Mouse (Mus musculus) cerebellum, postnatal 36 days (tissue): Measurements from ENCODE around the gene Stxbp1.

Source experiments
- DNase-seq, 2 experiments: peaks; one replicate each; pipeline ENCODE4 v3.0.0; 2021 to 2022; ENCODE audit warnings: mixed read lengths in 2 of 2

Gene Stxbp1

DNA sequence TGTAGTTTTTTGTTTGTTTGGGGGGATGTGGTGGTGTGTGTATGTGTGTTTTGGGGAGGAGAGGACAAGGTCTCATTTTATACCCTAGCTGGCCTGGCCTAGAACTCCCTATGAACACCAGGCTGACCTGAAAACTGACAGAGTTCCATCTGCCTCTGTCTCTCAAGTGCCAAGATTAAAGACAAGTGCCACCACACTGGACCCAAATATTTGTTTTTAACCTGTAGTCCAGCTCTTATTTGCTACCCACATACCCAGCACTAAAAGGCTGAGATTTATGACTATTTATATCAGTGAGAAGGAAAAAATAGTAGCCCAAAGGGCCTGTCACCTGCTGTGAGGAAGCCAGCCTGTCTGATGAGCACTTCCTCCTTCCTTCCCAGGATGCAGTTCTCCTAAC, 11.5 kb downstream of the Stxbp1 start:
- no peak for DNase-seq

GRCm38 (mm10) chr2:32834496-32834895, 12.5 kb downstream of the Stxbp1 start:
- no peak for DNase-seq

DNA sequence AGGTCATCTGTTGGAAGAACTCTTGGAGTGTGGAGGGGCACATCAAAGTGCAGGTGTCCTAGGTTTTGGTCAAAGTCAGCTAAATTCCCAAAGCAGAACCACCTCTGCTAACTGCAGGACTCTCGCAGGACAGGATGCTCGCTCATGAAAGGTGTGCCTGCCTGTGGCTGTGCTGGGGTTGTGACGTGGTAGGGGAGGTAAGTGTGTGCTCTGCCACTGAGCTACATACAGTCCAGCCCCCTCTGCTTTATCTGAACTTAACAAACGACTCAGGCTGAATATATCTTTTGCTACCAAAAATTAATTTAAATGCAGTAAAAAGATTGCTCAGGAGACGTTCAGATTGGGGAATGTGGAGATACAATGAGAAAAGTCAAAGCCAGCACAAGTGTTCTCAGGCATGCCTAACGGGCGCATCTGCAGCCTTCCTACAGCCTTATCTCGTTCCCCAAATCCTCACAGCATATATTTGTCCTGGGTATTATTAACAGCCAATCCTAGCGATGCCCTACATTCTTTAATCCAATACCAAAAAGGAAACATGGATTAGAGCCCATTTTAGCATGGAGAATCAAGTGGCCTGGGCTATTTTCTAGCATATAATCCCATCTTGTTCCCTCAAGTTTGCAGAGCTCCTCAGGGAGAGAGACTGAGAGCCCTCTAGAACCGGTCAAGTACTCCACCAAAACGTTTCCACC, 17.9 kb downstream of the Stxbp1 start:
- DNase-seq = no peak

- DNase-seq = no peak
Measured at GRCm38 (mm10) chr2:32825796-32826195, 21.2 kb downstream of the Stxbp1 start.

GRCm38 (mm10) chr2:32824778-32825177, 22.3 kb downstream of the Stxbp1 start:
- no peak for DNase-seq

- no peak for DNase-seq
Measured at GRCm38 (mm10) chr2:32824181-32824580, 22.9 kb downstream of the Stxbp1 start.

GRCm38 (mm10) chr2:32823579-32824154, 23.4 kb downstream of the Stxbp1 start:
- DNase-seq = no peak

- no peak for DNase-seq
Measured at GRCm38 (mm10) chr2:32823153-32823552, 23.9 kb downstream of the Stxbp1 start.

DNA sequence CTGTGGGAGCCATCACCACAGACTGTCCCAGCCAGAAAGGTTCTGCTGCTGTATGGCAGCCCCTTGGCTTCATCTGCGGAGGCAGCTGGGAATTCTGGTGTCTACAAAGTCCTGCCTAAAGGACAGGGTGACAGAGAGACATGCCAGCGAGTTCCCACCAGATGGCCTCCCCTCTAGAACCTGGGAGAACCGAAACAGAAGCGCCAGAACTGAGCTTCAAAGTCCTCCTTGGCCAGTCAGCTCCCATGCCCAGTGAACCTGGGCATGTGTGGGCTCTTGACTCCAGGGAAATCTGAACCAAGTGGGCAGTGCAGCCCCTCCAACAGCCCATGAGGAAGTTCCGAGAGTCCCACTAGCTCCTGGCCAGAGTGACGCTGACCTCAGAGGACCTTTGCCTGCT, 24.4 kb downstream of the Stxbp1 start:
- DNase-seq = peak; percentile 43 to 50

DNA sequence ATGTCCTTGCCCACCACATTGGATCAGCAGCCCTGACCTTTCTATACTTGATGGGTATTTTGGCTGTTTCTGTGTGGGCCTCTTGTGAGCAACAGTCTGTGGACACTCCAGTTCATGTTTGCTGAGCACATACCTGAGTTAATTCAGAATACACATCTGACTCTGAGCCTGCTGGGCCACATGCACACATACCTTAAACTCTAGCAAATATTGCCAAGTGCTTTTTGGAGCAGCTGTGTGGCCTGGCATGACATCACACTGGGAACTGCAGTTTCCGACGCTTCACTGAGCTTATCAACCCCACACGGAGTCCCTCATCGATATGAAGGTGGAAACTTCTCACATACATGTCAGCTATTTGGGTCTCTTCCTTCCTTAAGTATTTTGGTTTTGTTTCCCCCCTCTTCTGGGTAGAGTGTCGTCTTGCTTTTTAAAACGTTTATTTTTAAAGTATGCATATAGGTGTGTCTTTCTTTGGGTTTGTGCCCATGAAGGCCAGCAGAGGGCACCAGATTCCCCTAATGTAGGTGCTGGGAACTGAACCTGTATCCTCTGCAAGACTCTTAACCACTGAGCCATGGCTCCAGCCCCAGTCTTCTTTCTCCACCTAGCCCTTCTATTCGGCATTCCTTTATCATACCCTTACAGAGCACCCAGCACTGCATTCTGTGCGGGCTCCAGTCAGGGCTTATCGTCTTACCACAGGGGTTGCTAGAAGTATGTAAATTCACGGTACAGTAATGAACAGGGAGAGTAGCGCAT, 25.8 kb downstream of the Stxbp1 start:
- peak; percentile 58 to 59 for DNase-seq

- peak in 1 of 2 experiments; percentile 33 for DNase-seq
Measured at GRCm38 (mm10) chr2:32818208-32818607, 28.8 kb downstream of the Stxbp1 start.

GRCm38 (mm10) chr2:32817589-32817988, 29.5 kb downstream of the Stxbp1 start:
- DNase-seq = peak in 1 of 2 experiments; percentile 38

DNA sequence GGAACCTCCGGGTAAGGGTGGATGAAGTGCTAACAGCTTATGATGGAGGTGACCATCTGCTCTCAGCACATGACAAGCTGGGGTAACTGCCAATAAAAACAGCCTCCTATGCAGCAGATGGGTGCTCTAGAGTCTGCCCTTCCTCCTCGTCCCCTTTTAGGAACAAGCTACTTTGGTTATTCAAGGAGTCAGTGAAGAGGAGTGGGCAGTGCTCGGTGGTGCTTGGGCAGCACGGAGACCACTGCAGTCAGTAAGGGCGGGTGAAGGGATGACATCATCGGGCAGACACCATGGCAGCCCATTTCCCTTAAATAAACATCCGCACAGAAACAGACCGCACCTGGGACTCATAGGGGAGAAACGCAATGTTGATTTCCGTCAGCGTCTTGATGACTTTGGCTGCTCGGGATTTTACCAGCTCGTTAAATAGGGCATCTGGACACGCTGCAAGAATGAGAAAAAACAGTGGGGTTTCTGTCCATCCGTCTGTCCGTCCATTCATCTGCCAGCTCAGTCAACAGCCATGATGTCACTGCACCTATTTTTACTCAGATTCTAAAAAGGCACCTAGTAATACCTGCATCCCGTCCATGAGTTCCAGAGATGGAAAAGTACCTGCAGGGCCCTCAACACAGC, 30.0 kb downstream of the Stxbp1 start:
- peak; percentile 83 to 88 for DNase-seq

- peak in 1 of 2 experiments; percentile 38 for DNase-seq
Measured at GRCm38 (mm10) chr2:32816497-32816896, 30.5 kb downstream of the Stxbp1 start.

DNA sequence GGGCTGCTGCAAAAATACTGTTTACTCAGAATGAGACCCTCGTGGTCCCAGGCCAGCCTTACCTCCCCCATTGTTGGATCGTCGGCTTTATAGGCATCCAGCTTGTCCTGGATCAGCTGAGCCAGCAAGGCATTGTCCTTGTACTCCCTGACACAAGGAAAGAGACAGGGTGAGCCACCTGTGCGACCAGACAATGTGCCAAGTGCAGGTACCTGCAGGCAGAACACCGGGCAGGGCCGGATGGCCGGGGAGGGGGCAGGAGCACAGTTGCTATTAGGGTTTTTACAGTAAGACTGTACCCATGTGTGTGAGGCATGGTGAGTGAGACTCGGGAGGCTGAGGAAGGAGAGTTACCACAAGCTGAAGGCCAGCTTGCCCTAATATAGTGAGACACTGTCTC, 35.1 kb downstream of the Stxbp1 start:
- DNase-seq = peak; percentile 64 to 74

DNA sequence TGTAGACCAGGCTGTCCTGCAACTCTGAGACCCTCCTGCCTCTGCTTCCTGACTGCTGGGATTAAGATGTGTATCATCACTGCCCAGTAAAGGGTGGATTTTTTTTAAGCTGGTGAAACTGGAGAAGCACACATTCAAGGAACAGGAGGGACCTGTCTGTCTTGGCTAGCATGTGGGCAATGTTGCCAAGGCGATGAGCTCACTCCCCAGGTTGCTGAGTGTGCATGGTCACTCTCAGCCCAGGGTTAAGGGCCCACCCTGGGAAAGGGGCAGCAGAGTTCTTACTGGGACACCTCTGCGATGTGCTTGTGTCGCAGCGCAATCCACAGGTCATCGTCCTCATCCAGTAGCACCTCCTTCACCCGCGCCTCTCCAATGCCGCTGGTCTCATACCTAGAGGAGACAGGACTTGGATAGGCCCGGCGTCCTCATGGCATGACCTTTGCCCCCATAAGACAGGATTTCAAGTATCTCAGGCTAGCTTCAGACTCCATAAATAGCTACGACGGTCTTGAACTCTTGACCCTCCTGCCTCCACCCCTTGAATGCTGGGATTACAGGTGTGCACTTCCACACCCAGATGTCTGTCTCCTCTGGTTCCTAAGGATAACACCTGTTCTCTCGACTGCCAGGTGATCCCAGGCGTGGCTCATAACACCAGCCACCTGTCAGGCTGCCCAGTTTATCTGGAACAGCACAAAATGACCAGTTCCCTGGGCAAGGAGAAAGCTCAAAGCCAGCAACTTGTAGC, 38.1 kb downstream of the Stxbp1 start:
- peak in 1 of 2 experiments; percentile 33 for DNase-seq

GRCm38 (mm10) chr2:32798251-32798962, 48.6 kb downstream of the Stxbp1 start:
- DNase-seq = no peak

DNA sequence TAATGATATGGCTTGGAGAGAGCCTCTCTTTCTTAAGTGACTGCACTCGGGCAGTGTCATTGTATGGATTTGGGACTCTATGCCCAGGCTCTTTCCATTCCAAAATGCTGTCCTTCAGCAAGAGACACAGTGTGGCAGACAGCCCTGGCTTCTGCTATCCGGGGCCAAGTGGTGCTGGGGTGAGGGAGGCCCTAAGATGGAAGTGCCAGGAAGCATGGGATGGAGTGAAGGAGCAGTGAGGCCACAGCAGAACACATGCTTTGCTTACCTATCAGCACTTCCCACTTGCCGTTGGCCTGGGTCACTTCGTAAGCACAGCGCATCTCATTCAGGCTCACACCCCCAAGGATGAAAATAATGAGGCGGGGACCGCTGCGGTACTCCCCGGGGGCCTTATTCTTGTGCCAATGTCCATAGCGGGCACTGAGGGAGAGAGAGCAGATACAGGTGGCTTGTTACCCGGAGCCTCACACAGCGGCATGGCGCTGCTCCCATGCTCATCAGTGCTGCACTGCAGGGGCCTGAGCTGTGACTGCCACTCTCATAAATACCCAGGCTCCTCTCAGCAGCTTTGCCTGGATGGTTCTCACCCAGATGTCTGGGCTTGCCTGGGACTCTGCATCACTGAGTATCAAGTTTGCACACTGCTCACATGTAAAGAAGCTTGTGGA, 51.2 kb downstream of the Stxbp1 start:
- DNase-seq = peak; percentile 41 to 43

- no peak for DNase-seq
Measured at GRCm38 (mm10) chr2:32791297-32791696, 55.7 kb downstream of the Stxbp1 start.

- DNase-seq = no peak
Measured at GRCm38 (mm10) chr2:32788581-32788980, 58.5 kb downstream of the Stxbp1 start.

GRCm38 (mm10) chr2:32787176-32787575, 59.9 kb downstream of the Stxbp1 start:
- peak in 1 of 2 experiments; percentile 67 for DNase-seq
